Mouse (Mus musculus) heart, embryonic 16.5 days (tissue): ENCODE results near the gene Rdh12. TPM values are rescaled to one million over a fixed set of nuclear protein-coding genes. Genes with fewer than 3 reads are reported as not detected.
"Not testable (repeated sequence)": the region's sequence is repeated elsewhere in the genome, so short reads cannot be mapped to it uniquely, and the experiment has no call there.

ENCODE experiments used
- ATAC-seq: fragments of 200-750 bp; cut with Nextera tagmentation; replicated peaks from 2 replicates; pipeline ENCODE4 v1.8.0; 2017; ENCODE audit warnings: moderate number of reproducible peaks; ENCODE audit not compliant: insufficient read depth, low FRiP score; ENCODE audit errors: extremely low read depth
- H3K27ac ChIP-seq: fragments of 300-500 bp; sonication (generic); 2 replicates; pipeline ENCODE4 v1.5.1; 2014; ENCODE audit warnings: mild to moderate bottlenecking, low read length, control low read depth, moderate library complexity
- H3K27me3 ChIP-seq: fragments of 300-500 bp; sonication (generic); 2 replicates; pipeline ENCODE4 v1.6.1; 2014; ENCODE audit warnings: low read length, mixed read lengths; ENCODE audit not compliant: control insufficient read depth, insufficient read depth
- H3K36me3 ChIP-seq: fragments of 300-500 bp; sonication (generic); 2 replicates; pipeline ENCODE4 v1.6.1; 2014; ENCODE audit not compliant: control insufficient read depth, insufficient read depth
- H3K4me1 ChIP-seq: fragments of 300-500 bp; sonication (generic); 2 replicates; pipeline ENCODE4 v1.6.1; 2014; ENCODE audit warnings: low read length, mixed read lengths; ENCODE audit not compliant: control insufficient read depth, insufficient read depth
- H3K4me2 ChIP-seq: fragments of 300-500 bp; sonication (generic); 2 replicates; pipeline ENCODE4 v1.6.1; 2014; ENCODE audit warnings: low read depth, mild to moderate bottlenecking, control low read depth, low read length
- H3K4me3 ChIP-seq: fragments of 300-500 bp; sonication (generic); 2 replicates; pipeline ENCODE4 v1.5.1; 2014; ENCODE audit warnings: mild to moderate bottlenecking, control low read depth, low read length
- H3K9ac ChIP-seq: fragments of 300-500 bp; sonication (generic); 2 replicates; pipeline ENCODE4 v1.6.1; 2014; ENCODE audit warnings: low read length, control low read depth
- H3K9me3 ChIP-seq: fragments of 300-500 bp; sonication (generic); replicated peaks from 2 replicates; pipeline ENCODE4 v1.6.1; 2016; ENCODE audit warnings: low read length; ENCODE audit not compliant: control insufficient read depth
- WGBS: fragments of 180-500 bp; shearing (Covaris S2); extraction: QIAGEN DNeasy Blood & Tissue Kit; methylation state at CpG from one replicate; pipeline ENCODE4 v1.1.7; 2014; 5-methylcytosine and 5-hydroxymethylcytosine counted together
- polyA plus RNA-seq: library from polyadenylated mRNA; unstranded; fragments of >200 nt; fragmentation: Nextera tagmentation; extraction: Ambion mirVana; gene quantifications from 2 replicates; pipeline ENCODE4 v1.2.1, GENCODE M21; 2015

Rdh12 gene
- polyA plus RNA-seq, 1 experiment from 2014 or later: 1.1 TPM

GRCm38 (mm10) chr12:79185160-79185559 is 23.6 kb upstream of the Rdh12 start:
- not testable (repeated sequence) for H3K27me3 ChIP-seq, H3K9ac ChIP-seq, H3K27ac ChIP-seq, H3K4me3 ChIP-seq, ATAC-seq, H3K9me3 ChIP-seq, H3K4me1 ChIP-seq, H3K4me2 ChIP-seq
- H3K36me3 ChIP-seq: peaks cover 59% of the 10 kb centered on the region
- WGBS: 82% methylated on average over 4 of the region's 6 CpGs

- ATAC-seq: peak; percentile 68
- under 1% methylated on average over 18 of the region's 18 CpGs for WGBS
- peak overlapping the region; percentile 52 for H3K27ac ChIP-seq
- H3K9me3 ChIP-seq: no peaks in the 10 kb centered on the region
- H3K9ac ChIP-seq: peak overlapping the region; percentile 82
- peaks cover 11% of the 10 kb centered on the region for H3K4me1 ChIP-seq
- H3K4me2 ChIP-seq: peak overlapping the region; percentile 98
- H3K36me3 ChIP-seq: peaks cover 15% of the 10 kb centered on the region
- H3K27me3 ChIP-seq: no peaks in the 10 kb centered on the region
- peak overlapping the region; percentile 68 for H3K4me3 ChIP-seq
Measured at GRCm38 (mm10) chr12:79190931-79191673, 17.6 kb upstream of the Rdh12 start.

- H3K4me3 ChIP-seq: peak overlapping the region; percentile 68
- H3K36me3 ChIP-seq: peaks cover 11% of the 10 kb centered on the region
- no peaks in the 10 kb centered on the region for H3K9me3 ChIP-seq
- H3K9ac ChIP-seq: peak overlapping the region; percentile 82
- H3K27me3 ChIP-seq: no peaks in the 10 kb centered on the region
- H3K4me2 ChIP-seq: peak overlapping the region; percentile 98
- peaks cover 11% of the 10 kb centered on the region for H3K4me1 ChIP-seq
- H3K27ac ChIP-seq: no peak overlapping the region; the same call in none of the 2 replicates
- peak; percentile 86 for ATAC-seq
- 6% methylated on average over 14 of the region's 14 CpGs for WGBS
Measured at GRCm38 (mm10) chr12:79191701-79192100, 17.0 kb upstream of the Rdh12 start.

GRCm38 (mm10) chr12:79192193-79192592 is 16.5 kb upstream of the Rdh12 start, which contains the start of gene Rdh11:
Gene Rdh11 (minus strand): TSS chr12:79192293.
- Histone ChIP-seq H3K4me1 (peaks cover 11% of the 10 kb centered on the region), H3K27ac (peak within 1 kb of the TSS; percentile 52), H3K4me3 (peak within 1 kb of the TSS; percentile 68), H3K4me2 (peak within 1 kb of the TSS; percentile 98), H3K9me3 (no peaks in the 10 kb centered on the region), H3K27me3 (no peaks in the 10 kb centered on the region), H3K36me3 (peaks cover 11% of the 10 kb centered on the region), H3K9ac (peak within 1 kb of the TSS; percentile 82)
- ATAC-seq: 0 out of 2 replicates have a peak, but pooled peaks have one; percentile 1
- 60% methylated on average over 6 of the region's 6 CpGs for WGBS

- Histone ChIP-seq H3K4me3 (no peak overlapping the region), H3K9me3 (no peaks in the 10 kb centered on the region), H3K27ac (no peak overlapping the region), H3K36me3 (peaks cover under 1% of the 10 kb centered on the region; the same call in 1 of the 2 replicates), H3K4me2 (no peak overlapping the region), H3K4me1 (peaks cover 11% of the 10 kb centered on the region), H3K27me3 (no peaks in the 10 kb centered on the region), H3K9ac (no peak overlapping the region)
- 1% methylated on average over 3 of the region's 3 CpGs for WGBS
- no peak for ATAC-seq
Measured at GRCm38 (mm10) chr12:79193441-79193840, 15.3 kb upstream of the Rdh12 start.

GRCm38 (mm10) chr12:79197105-79197504 is 11.6 kb upstream of the Rdh12 start:
- no peak overlapping the region for H3K4me3 ChIP-seq
- H3K36me3 ChIP-seq: no peaks in the 10 kb centered on the region
- no peak overlapping the region for H3K27ac ChIP-seq
- no peak for ATAC-seq
- no peaks in the 10 kb centered on the region for H3K9me3 ChIP-seq
- no peaks in the 10 kb centered on the region for H3K4me1 ChIP-seq
- 71% methylated on average over 5 of the region's 5 CpGs for WGBS
- no peaks in the 10 kb centered on the region for H3K27me3 ChIP-seq
- no peak overlapping the region for H3K4me2 ChIP-seq
- no peak overlapping the region for H3K9ac ChIP-seq

GRCm38 (mm10) chr12:79201882-79202281 is 6.8 kb upstream of the Rdh12 start:
- Histone ChIP-seq H3K27ac (no peak overlapping the region), H3K36me3 (no peaks in the 10 kb centered on the region), H3K9me3 (no peaks in the 10 kb centered on the region), H3K27me3 (no peaks in the 10 kb centered on the region), H3K9ac (no peak overlapping the region), H3K4me1 (no peaks in the 10 kb centered on the region), H3K4me3 (no peak overlapping the region), H3K4me2 (no peak overlapping the region)
- ATAC-seq: no peak
- 67% methylated on average over 3 of the region's 3 CpGs for WGBS

- no peak overlapping the region for H3K27ac ChIP-seq
- H3K27me3 ChIP-seq: no peaks in the 10 kb centered on the region
- no peak overlapping the region for H3K4me3 ChIP-seq
- H3K4me1 ChIP-seq: peaks cover 4% of the 10 kb centered on the region
- no peak overlapping the region for H3K9ac ChIP-seq
- 80% methylated on average over 8 of the region's 8 CpGs for WGBS
- H3K4me2 ChIP-seq: no peak overlapping the region
- H3K9me3 ChIP-seq: no peaks in the 10 kb centered on the region
- ATAC-seq: no peak
- no peaks in the 10 kb centered on the region for H3K36me3 ChIP-seq
Measured at GRCm38 (mm10) chr12:79211447-79211846, 2.7 kb downstream of the Rdh12 start.

GRCm38 (mm10) chr12:79217511-79217910 is 8.8 kb downstream of the Rdh12 start:
- ATAC-seq: no peak
- no peaks in the 10 kb centered on the region for H3K36me3 ChIP-seq
- no peaks in the 10 kb centered on the region for H3K27me3 ChIP-seq
- no peak overlapping the region for H3K9ac ChIP-seq
- no peak overlapping the region for H3K4me2 ChIP-seq
- no peak overlapping the region for H3K27ac ChIP-seq
- H3K4me3 ChIP-seq: no peak overlapping the region
- H3K4me1 ChIP-seq: no peaks in the 10 kb centered on the region
- WGBS: 66% methylated on average over 5 of the region's 5 CpGs
- no peaks in the 10 kb centered on the region for H3K9me3 ChIP-seq
